Mouse (Mus musculus): ENCODE measurements around the gene Fsd1. TPM values are rescaled to one million over a fixed set of nuclear protein-coding genes. Genes with fewer than 3 reads are reported as not detected.

The Fsd1 gene
- polyA plus RNA-seq, 1 experiment: 0.17 TPM

DNA sequence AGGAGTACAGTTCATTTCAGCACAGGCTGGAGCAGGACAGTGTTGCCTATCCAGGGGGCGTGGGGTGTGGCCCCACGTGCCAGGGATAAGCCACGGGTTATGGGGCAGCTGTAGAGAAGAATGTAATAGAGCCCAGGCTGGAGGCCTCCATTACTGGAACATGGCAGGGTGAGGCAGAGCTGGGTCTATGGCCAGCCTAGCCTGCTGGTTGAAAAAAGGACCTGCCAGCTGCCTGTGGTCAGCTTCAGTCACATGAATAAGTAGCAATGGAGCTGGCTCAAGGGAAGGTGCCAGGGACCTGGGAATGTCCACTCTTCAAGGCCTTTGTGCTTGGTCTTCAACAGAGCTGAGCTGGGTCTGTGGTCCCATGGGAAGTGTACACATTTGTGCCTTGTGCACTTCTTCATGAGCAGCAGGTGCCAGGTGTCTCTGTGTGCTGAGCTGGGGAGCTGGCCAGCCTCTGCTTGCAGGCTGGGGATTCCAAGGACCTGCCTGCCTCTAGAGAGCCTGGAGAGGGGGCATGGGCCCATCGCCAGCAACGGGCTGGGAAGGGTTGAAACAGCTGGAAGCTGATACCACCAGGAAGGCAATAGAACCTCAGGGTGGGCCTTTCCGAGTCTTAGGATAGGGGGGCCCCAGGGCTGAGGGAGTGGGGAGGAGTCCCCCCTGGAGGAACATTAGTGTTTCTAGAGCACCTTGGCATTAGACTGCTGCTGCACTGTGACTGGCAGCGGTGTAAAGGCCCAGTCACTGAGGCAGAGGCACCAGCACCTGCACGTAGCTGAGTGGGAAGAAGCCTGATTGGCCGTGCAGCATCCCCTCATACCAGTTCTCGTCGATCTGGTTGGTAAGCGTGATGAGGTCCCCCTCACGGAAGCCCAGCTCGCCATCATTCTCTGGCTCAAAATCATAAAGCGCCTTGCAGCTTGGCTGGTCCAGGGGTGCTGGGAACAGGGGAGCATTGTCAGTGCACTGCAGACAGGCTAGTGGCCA, 30.8 kb downstream of the Fsd1 start:
- TF ChIP-seq CTCF (IDR thresholded peaks at IDR 0.05; ENCODE audit: insufficient read depth, low read length) (no peak), POLR2A (IDR thresholded peaks at IDR 0.05; ENCODE audit: borderline replicate concordance, extremely low read depth, low read depth, low read length) (no peak)
- Histone ChIP-seq H3K4me3 (replicated peaks; ENCODE audit: extremely low read depth, low read depth, low read length) (no peak overlapping the region), H3K4me1 (ENCODE audit: control insufficient read depth, insufficient read depth, low read length) (no peaks in the 10 kb centered on the region; the same call in 1 of the 2 replicates)
- WGBS: 78% methylated on average over 15 of the region's 15 CpGs
- no peak for DNase-seq

DNA sequence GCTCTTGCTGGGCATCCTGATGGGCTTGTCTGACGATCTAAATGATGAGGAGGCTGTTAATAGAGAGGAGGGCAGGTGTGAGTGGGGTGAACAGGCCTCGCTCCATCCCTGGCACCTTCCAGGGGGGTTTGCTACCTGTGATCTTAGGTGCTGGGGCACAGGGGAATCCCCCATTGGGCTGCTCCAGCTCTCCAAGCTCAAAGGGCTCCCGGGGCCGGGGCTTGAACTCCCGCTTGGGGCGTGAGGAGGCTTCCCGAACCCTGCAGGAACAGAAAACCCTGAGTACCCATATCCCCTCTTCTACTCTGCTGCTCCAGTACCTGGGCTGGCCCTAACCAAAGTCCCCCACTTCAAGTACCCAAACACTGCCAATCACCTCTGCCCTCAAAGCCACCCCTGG, 31.5 kb downstream of the Fsd1 start:
- Histone ChIP-seq H3K4me3 (replicated peaks; ENCODE audit: extremely low read depth, low read depth, low read length) (no peak overlapping the region), H3K4me1 (ENCODE audit: control insufficient read depth, insufficient read depth, low read length) (peaks cover 6% of the 10 kb centered on the region)
- 83% methylated on average over 7 of the region's 7 CpGs for WGBS
- no peak for TF ChIP-seq CTCF (IDR thresholded peaks at IDR 0.05; ENCODE audit: insufficient read depth, low read length)
- no peak for TF ChIP-seq POLR2A (IDR thresholded peaks at IDR 0.05; ENCODE audit: borderline replicate concordance, extremely low read depth, low read depth, low read length)
- DNase-seq: no peak

DNA sequence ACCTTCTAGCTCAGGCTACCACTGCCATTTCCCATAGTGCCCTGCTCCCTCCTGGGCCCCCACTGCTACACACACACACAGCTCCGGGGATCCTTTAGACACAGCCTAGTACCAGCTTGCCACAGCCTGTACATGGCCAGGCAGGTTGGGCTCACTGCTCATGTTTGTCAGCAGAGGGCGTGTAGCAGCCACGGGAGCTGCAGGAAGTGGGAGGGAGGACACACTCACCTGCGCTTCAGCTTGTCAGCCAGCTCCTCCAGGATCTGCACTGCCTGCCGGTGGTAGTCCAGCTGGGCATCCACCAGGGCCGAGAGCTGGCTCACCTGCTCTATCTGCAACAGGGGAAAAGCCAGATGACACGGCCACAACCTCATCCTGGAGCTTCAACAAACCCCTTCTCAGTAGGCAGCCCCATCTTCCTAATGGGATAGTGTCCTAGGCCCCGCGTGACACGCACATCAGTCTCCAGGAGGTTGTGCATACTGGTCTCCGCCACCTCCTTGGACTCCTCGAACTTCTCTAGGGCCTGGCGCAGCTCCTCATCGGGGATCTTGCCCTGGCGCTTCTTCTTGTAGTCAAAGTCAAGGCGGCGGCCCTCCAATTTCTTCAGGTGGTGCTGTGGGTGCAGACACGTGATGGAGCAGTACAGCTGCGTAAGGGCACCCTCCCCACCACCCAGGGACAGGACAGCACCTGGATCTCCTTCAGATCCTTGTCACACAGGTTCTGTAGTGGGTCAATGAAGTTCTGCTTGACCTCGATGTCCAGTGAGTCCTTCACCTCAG, 32.2 kb downstream of the Fsd1 start:
- Histone ChIP-seq H3K4me3 (replicated peaks; ENCODE audit: extremely low read depth, low read depth, low read length) (no peak overlapping the region), H3K4me1 (ENCODE audit: control insufficient read depth, insufficient read depth, low read length) (peaks cover 13% of the 10 kb centered on the region)
- peak; percentile 33 for DNase-seq
- TF ChIP-seq POLR2A (IDR thresholded peaks at IDR 0.05; ENCODE audit: borderline replicate concordance, extremely low read depth, low read depth, low read length) (no peak), CTCF (IDR thresholded peaks at IDR 0.05; ENCODE audit: insufficient read depth, low read length) (peak; percentile 51)
- 67% methylated on average over 20 of the region's 20 CpGs for WGBS

DNA sequence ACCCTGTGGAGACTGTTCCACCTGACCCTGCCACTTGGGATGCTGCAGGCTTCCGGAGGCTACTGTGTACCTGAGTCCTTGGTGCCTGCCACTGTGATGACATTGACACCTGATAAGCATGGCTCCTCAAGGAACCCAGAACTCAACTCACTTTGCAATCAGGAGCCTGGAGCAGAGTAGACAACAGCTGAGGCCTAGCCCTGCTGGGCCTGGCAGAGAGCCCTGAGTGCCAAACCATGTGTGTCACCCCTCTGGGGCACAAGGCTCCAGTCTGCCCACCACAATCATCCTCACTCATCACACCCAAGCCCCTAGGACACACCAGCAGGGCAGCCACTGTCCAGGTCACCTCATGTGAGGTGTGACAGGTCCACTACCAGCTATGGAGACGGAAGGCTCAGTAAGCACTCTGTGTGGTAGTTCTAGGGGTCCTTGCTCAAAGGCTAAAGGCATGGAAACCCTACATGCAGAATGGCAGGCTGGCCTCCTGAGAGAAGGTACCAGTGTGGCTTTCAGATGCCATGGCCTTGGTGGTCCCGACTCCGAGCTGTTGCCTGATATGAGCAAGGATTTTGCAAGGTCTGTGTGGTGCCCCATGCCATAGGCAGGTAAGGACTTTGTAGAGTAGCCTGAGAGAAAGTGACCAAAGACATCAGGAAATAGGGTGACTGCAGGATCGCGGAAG, 34.2 kb downstream of the Fsd1 start:
- H3K4me3 ChIP-seq (replicated peaks; ENCODE audit: extremely low read depth, low read depth, low read length): no peak overlapping the region
- TF ChIP-seq POLR2A (IDR thresholded peaks at IDR 0.05; ENCODE audit: borderline replicate concordance, extremely low read depth, low read depth, low read length): no peak
- TF ChIP-seq CTCF (IDR thresholded peaks at IDR 0.05; ENCODE audit: insufficient read depth, low read length): no peak
- 81% methylated on average over 6 of the region's 6 CpGs for WGBS
- DNase-seq: no peak
- H3K4me1 ChIP-seq (ENCODE audit: control insufficient read depth, insufficient read depth, low read length): peaks cover 21% of the 10 kb centered on the region

DNA sequence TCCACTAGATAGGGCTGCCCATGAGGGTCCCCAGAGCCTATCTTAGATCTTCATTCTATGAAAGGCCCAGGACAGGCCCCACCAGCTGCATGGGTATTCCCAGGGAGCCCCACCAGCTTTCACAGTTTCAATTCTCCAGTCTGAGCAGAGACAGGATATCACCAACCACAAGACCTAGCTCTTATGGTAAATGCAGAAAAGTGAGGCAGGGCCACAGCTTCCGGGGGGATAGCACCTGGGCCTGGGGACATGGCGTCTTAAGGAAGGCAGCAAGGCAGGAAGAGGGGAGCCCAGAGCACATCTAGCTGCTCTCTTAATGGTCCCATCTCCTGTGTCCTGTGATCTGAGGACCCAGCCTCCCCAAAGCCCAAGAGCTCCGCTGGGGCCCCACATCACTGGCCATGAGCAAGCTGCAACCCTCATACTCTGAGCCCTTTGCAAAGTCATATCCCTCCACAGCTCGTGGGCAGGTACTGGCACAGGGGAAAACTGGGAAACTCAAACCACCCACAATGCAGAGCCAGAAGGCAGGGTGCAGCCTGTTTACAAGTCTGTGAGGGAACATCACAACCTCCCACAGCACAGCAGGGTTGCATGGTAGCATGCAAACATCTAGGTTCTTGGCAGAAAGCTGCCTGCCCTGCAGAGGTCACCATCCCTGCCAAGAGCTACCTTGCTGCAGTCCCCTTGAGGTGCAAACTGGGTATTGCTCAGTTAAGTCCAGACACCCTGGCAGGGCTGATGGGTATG, 35.0 kb downstream of the Fsd1 start:
- H3K4me3 ChIP-seq (replicated peaks; ENCODE audit: extremely low read depth, low read depth, low read length): no peak overlapping the region
- no peak for DNase-seq
- TF ChIP-seq CTCF (IDR thresholded peaks at IDR 0.05; ENCODE audit: insufficient read depth, low read length): no peak
- TF ChIP-seq POLR2A (IDR thresholded peaks at IDR 0.05; ENCODE audit: borderline replicate concordance, extremely low read depth, low read depth, low read length): no peak
- H3K4me1 ChIP-seq (ENCODE audit: control insufficient read depth, insufficient read depth, low read length): peaks cover 21% of the 10 kb centered on the region
- 72% methylated on average over 4 of the region's 4 CpGs for WGBS

DNA sequence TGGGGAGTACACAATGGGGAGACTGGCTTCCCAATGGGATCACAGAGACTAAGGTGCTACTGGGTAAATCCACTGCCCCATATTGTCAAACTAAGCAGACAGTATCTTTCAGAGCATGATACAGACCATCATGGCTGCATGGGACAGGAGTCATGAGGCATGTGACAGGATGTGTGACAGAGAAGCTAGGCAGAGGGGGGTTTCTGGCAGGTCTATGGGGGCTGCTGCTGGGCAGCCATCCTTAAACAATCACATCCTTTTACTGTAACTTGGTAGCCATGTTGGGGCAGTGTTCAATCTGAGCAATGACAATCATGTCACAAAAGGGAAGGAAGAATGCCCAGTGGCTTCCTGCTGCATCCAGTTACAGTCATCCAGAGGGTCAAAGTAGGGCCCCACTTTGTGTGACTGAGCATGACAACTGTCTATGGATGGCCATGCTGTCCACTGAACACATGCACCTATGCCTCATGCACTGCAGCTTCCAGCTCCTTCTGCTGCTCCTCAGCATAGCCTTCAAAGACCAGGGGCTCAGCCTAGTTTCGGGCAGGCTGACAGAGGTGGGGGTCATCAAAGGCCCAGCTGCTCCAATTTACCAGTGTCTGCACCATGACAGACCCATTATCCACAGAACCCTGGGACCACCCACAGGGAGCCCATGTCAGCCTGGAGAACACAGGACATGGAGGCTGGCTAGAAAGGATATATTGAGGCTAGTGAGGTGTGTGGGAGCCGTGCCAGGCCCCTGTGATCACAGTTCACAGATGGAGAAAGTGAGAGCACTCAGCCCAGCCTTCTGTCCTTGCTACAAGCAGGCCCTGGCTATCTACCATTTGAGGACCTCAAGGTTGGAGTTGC, 36.1 kb downstream of the Fsd1 start:
- WGBS: 76% methylated on average over 2 of the region's 2 CpGs

DNA sequence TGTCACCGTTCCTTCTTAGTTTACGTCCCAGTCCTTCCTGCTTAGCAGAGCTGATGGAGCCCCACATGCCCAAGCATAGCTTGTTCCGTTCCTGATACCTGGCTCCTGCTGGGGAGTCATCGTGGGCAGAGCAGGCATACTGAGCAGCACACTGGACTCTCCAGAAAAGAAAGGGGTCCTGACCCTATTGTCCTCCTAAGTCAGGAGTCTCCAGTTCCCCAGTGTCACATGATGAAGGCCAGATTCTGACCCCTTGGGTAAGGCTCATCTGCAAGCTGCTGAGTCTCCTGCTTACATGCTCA, 36.6 kb downstream of the Fsd1 start:
- no peak overlapping the region for H3K4me3 ChIP-seq (replicated peaks; ENCODE audit: extremely low read depth, low read depth, low read length)
- H3K4me1 ChIP-seq (ENCODE audit: control insufficient read depth, insufficient read depth, low read length): peaks cover 21% of the 10 kb centered on the region
- no peak for TF ChIP-seq POLR2A (IDR thresholded peaks at IDR 0.05; ENCODE audit: borderline replicate concordance, extremely low read depth, low read depth, low read length)
- no peak for TF ChIP-seq CTCF (IDR thresholded peaks at IDR 0.05; ENCODE audit: insufficient read depth, low read length)
- DNase-seq: no peak
- 76% methylated on average over 4 of the region's 4 CpGs for WGBS

More for the DNA sequence above, 36.1 kb downstream of the Fsd1 start:
- no peak overlapping the region for H3K4me3 ChIP-seq (replicated peaks; ENCODE audit: extremely low read depth, low read depth, low read length)
- no peak for TF ChIP-seq POLR2A (IDR thresholded peaks at IDR 0.05; ENCODE audit: borderline replicate concordance, extremely low read depth, low read depth, low read length)
- no peak for TF ChIP-seq CTCF (IDR thresholded peaks at IDR 0.05; ENCODE audit: insufficient read depth, low read length)
- no peak for DNase-seq
- H3K4me1 ChIP-seq (ENCODE audit: control insufficient read depth, insufficient read depth, low read length): peaks cover 21% of the 10 kb centered on the region

DNA sequence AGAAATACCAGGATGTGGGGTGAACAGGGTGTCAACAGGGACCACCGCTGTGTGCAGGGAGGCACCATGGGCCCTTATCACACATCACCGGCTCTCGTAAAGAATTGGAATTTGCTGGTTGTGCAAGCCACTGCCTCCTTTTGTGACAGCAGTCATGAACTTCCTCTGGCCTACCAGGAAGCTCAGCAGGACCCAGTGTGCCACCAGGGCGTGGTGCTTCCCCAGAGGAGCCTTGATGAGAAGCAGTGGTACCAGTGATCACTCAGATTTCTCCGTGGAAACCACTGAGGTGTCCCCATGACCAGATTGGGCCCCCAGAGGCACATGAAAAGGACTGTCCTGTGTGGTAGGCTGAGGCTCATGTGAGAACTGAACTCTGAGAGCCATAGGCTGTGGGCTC, 37.1 kb downstream of the Fsd1 start:
- TF ChIP-seq POLR2A (IDR thresholded peaks at IDR 0.05; ENCODE audit: borderline replicate concordance, extremely low read depth, low read depth, low read length) (no peak), CTCF (IDR thresholded peaks at IDR 0.05; ENCODE audit: insufficient read depth, low read length) (no peak)
- Histone ChIP-seq H3K4me1 (ENCODE audit: control insufficient read depth, insufficient read depth, low read length) (peaks cover 21% of the 10 kb centered on the region), H3K4me3 (replicated peaks; ENCODE audit: extremely low read depth, low read depth, low read length) (no peak overlapping the region)
- 20% methylated on average over 5 of the region's 5 CpGs for WGBS
- DNase-seq: no peak
